Mouse (Mus musculus) hindbrain, embryonic 16.5 days (tissue): ENCODE data around the gene Flt3l. TPM values are rescaled to one million over a fixed set of nuclear protein-coding genes. Genes with fewer than 3 reads are reported as not detected.

Source experiments
- ATAC-seq: fragments of 200-750 bp; cut with Nextera tagmentation; 2 replicates; pipeline ENCODE4 v1.8.0; 2017; ENCODE audit warnings: moderate TSS enrichment, moderate library complexity
- H3K27ac ChIP-seq: fragments of 300-500 bp; sonication (generic); 2 replicates; pipeline ENCODE4 v1.5.1; 2014; ENCODE audit warnings: low read depth, mild to moderate bottlenecking, control low read depth, low read length, moderate library complexity
- H3K27me3 ChIP-seq: fragments of 300-500 bp; sonication (generic); replicated peaks from 2 replicates; pipeline ENCODE4 v1.6.1; 2014; ENCODE audit warnings: low read length; ENCODE audit not compliant: control insufficient read depth, insufficient read depth
- H3K36me3 ChIP-seq: fragments of 300-500 bp; sonication (generic); 2 replicates; pipeline ENCODE4 v1.6.1; 2014; ENCODE audit warnings: mild to moderate bottlenecking, low read length, moderate library complexity, mixed read lengths; ENCODE audit not compliant: control insufficient read depth, insufficient read depth
- H3K4me1 ChIP-seq: fragments of 300-500 bp; sonication (generic); 2 replicates; pipeline ENCODE4 v1.6.1; 2014; ENCODE audit warnings: low read depth, low read length; ENCODE audit not compliant: control insufficient read depth, insufficient read depth
- H3K4me2 ChIP-seq: fragments of 300-500 bp; sonication (generic); 2 replicates; pipeline ENCODE4 v1.6.1; 2014; ENCODE audit warnings: mild to moderate bottlenecking, low read length, control low read depth, moderate library complexity
- H3K4me3 ChIP-seq: fragments of 300-500 bp; sonication (generic); 2 replicates; pipeline ENCODE4 v1.5.1; 2014; ENCODE audit warnings: mild to moderate bottlenecking, low read length, control low read depth, moderate library complexity
- H3K9ac ChIP-seq: fragments of 300-500 bp; sonication (generic); 2 replicates; pipeline ENCODE4 v1.6.1; 2014; ENCODE audit warnings: low read depth, mild to moderate bottlenecking, control low read depth, low read length, moderate library complexity
- H3K9me3 ChIP-seq: fragments of 300-500 bp; sonication (generic); 2 replicates; pipeline ENCODE4 v1.6.1; 2014; ENCODE audit warnings: mild to moderate bottlenecking, low read length, moderate library complexity; ENCODE audit not compliant: control insufficient read depth
- WGBS: fragments of 180-500 bp; shearing (Covaris S2); extraction: QIAGEN DNeasy Blood & Tissue Kit; methylation state at CpG from one replicate; pipeline ENCODE4 v1.1.7; 2014; 5-methylcytosine and 5-hydroxymethylcytosine counted together
- polyA plus RNA-seq: library from polyadenylated mRNA; unstranded; fragments of >200 nt; fragmentation: Nextera tagmentation; extraction: Ambion mirVana; gene quantifications from 2 replicates; pipeline ENCODE4 v1.2.1, GENCODE M21; 2015

The Flt3l gene
- 2.0 and 2.8 TPM in 2 replicates for polyA plus RNA-seq

DNA sequence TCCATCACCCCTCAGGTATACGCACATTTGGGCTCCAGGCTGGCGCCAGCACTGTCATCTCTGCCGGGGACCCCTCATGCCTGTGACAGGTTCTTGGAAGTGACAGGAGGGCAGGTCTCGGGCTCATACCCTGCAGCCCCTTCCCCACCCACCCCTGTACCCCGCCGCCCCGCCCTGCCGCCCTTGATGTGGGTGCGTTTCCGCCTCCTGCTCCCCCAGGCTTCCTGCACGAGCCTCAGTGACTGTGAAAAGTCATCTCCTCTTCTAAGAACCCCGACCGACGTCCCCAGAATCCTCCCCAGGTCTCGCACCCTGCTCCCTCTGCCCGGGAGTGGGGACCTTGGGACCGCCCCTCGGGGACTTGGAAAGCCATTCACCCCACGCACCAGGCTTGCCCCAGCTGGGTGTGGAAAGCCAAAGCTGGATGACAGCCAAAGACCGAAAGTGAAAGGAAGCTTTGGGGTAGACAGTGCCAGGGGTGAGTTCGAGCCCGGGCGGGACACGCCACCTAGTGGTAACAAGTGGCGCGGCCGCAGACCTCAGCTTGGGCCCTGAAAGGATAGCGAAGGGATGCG lies at the start of gene Flt3l, which contains the start of gene Gm45713:
Gene Flt3l (minus strand): TSS at position 440 of the 575 bp plus-strand sequence.
Gene Gm45713 (minus strand): TSS at position 239 of the 575 bp plus-strand sequence.
- Histone ChIP-seq H3K27ac (no peak within 1 kb of the TSS), H3K36me3 (no peaks in the 10 kb centered on the region), H3K27me3 (no peaks in the 10 kb centered on the region), H3K4me1 (no peaks in the 10 kb centered on the region), H3K9me3 (no peaks in the 10 kb centered on the region), H3K9ac (peak within 1 kb of the TSS; percentile 65), H3K4me2 (peak within 1 kb of the TSS; percentile 63), H3K4me3 (peak within 1 kb of the TSS; percentile 37)
- peak; percentile 78 for ATAC-seq
- 3% methylated on average over 28 of the region's 29 CpGs for WGBS

DNA sequence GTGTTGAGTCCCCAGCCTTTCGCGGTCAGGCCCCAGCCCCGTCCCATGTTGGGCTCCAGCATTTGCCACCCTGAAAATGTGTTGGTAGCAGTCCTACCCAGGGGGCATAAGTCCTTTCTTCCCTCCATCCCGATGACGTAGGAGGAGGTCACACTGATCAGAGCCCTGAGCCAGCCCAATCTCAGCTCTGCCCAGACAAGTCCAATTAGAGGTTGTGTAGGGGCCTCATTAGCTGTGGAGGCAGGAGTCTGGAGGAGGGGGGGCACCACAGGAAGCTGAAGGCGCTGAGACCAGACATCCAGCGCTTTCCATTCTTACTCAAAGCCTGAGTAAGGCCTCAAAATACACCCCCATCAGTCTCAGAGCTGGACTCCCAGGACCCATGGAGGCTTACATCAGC lies 49.7 kb upstream of the Flt3l start:
- no peak overlapping the region for H3K4me2 ChIP-seq
- H3K4me1 ChIP-seq: peaks cover 13% of the 10 kb centered on the region
- no peaks in the 10 kb centered on the region for H3K9me3 ChIP-seq
- no peak overlapping the region for H3K4me3 ChIP-seq
- peaks cover 41% of the 10 kb centered on the region for H3K27me3 ChIP-seq
- no peak overlapping the region for H3K27ac ChIP-seq
- no peak for ATAC-seq
- WGBS: 65% methylated on average over 7 of the region's 7 CpGs
- H3K9ac ChIP-seq: no peak overlapping the region
- H3K36me3 ChIP-seq: no peaks in the 10 kb centered on the region

DNA sequence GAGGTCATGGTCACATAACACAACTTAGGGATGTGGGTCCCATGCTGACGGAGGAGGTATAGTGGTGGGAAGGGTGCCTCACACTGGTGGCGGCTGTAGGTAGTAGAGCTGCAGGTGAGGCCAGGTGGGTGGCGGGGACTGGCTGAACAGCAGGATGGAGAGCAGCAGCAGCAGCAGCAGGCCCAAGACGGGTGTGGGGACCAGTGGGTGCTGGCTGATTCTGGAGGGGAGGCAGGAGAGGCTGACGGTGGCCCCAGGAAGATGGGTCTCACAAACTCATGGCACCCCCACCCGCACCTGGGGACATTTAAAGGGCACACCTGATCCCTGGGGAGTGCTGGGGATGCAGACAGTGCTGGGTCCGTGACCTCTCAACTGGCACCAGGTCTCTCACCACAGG lies 47.4 kb upstream of the Flt3l start:
- peaks cover 59% of the 10 kb centered on the region for H3K27me3 ChIP-seq
- no peak overlapping the region for H3K27ac ChIP-seq
- H3K9ac ChIP-seq: no peak overlapping the region
- no peaks in the 10 kb centered on the region for H3K9me3 ChIP-seq
- H3K36me3 ChIP-seq: no peaks in the 10 kb centered on the region
- peaks cover 13% of the 10 kb centered on the region for H3K4me1 ChIP-seq
- H3K4me2 ChIP-seq: no peak overlapping the region
- no peak for ATAC-seq
- no peak overlapping the region for H3K4me3 ChIP-seq
- 55% methylated on average over 7 of the region's 7 CpGs for whole genome bisulfite sequencing

DNA sequence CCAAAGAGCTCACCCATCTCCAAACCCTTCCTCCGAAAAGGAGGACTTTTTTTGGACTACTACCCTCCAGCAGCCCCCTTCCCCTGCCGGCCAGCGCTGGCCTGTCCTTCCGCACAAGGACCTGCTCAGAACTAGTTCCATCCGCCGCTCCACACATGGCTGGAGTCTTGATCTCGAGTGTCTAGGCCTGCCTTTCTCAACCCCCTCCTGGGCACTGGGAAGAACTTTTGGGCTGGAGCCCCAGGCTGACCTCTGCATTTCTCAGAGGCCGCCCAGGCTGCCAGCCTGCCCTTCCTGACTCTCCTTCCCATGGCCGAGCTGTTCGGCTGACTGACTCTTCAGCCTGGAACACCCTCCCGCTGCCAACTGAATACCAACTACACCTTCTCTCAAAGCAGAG lies 46.4 kb upstream of the Flt3l start:
- Histone ChIP-seq H3K4me1 (peaks cover 13% of the 10 kb centered on the region), H3K27me3 (peaks cover 70% of the 10 kb centered on the region), H3K4me3 (peak overlapping the region; percentile 42), H3K36me3 (no peaks in the 10 kb centered on the region), H3K9ac (peak overlapping the region; percentile 51), H3K27ac (no peak overlapping the region), H3K4me2 (peak overlapping the region; percentile 77), H3K9me3 (no peaks in the 10 kb centered on the region)
- 17% methylated on average over 11 of the region's 11 CpGs for WGBS
- peak; percentile 18; the same call in 1 of the 2 replicates for ATAC-seq

DNA sequence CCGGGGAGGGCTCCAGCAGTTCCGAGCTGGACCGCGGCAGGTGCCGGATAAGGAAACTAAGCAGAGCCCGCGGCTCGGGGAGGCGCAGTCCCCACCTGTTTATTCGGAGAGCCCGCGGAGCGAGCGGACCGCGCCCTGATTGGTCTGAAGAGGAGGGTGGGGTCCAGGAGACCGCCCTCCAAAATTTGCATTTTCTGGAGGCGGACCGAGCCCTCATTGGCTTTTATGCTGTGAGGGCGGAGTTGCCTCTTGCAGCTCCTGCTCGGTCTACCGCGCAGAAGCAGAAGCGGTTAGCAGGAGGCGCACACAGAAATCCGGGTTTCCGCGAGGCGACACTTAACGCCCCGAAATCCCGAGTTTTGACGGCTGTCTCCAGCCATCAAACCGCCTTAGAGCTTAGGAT lies 46.0 kb upstream of the Flt3l start:
- ATAC-seq: peak; percentile 92
- no peaks in the 10 kb centered on the region for H3K9me3 ChIP-seq
- WGBS: under 1% methylated on average over 34 of the region's 34 CpGs
- H3K36me3 ChIP-seq: no peaks in the 10 kb centered on the region
- H3K4me1 ChIP-seq: peaks cover 13% of the 10 kb centered on the region
- peaks cover 73% of the 10 kb centered on the region for H3K27me3 ChIP-seq
- peak overlapping the region; percentile 77 for H3K4me2 ChIP-seq
- no peak overlapping the region for H3K27ac ChIP-seq
- peak overlapping the region; percentile 42 for H3K4me3 ChIP-seq
- peak overlapping the region; percentile 51 for H3K9ac ChIP-seq

DNA sequence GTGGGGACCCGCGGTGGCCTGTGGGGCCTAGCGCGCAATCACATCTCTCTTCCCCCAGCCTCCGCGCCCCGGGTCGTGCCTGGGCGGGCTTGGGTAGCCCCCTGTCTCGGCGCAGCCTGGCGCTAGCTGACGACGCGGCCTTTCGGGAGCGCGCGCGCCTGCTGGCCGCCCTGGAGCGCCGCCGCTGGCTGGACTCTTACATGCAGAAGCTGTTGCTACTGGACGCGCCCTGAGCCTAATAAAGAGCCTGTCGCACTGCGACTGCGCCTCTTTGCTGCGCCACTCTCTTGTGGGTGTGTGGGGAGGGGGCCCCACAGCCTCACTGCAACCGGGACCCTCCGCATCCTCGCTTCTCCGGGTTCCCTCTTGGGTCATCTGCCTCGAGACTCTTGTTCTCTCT lies 45.3 kb upstream of the Flt3l start:
- Histone ChIP-seq H3K4me2 (peak overlapping the region; percentile 77), H3K9me3 (no peaks in the 10 kb centered on the region), H3K27me3 (peaks cover 79% of the 10 kb centered on the region), H3K9ac (peak overlapping the region; percentile 47), H3K4me1 (peaks cover 14% of the 10 kb centered on the region), H3K36me3 (no peaks in the 10 kb centered on the region), H3K4me3 (peak overlapping the region; percentile 42), H3K27ac (no peak overlapping the region)
- WGBS: 5% methylated on average over 35 of the region's 35 CpGs
- no peak for ATAC-seq

DNA sequence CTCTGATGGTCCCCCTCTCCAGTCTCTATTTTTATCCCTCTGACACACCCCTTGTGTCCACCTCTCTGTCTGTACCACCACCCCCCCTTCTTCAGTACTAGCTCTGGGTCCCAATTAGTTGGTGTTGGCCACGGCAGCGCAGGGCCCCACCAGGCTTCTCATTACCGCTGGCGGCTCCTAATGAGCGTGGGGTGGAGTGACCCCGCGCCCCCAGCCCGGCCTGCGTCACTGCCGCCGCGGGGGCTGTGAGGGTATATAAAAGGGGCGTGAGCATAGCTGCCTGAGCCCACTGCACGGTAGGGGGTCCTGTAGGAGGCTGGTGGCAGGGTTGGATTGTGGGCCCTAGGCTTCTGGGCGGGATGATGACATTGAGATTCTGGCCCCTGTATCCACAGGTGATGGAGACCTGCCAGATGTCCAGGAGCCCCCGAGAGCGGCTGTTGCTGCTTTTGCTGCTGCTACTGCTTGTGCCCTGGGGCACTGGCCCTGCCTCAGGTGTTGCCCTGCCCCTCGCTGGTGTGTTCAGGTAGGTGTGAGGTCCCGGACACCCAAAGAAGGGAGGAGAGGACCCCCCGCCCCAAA lies 44.8 kb upstream of the Flt3l start, which contains the start of gene Pth2:
Gene Pth2 (plus strand): TSS at position 100 of the 582 bp plus-strand sequence.
- Histone ChIP-seq H3K27me3 (peaks cover 84% of the 10 kb centered on the region), H3K27ac (no peak within 1 kb of the TSS), H3K9ac (peak within 1 kb of the TSS; percentile 47), H3K4me2 (peak within 1 kb of the TSS; percentile 77), H3K9me3 (no peaks in the 10 kb centered on the region), H3K4me1 (peaks cover 19% of the 10 kb centered on the region), H3K36me3 (no peaks in the 10 kb centered on the region), H3K4me3 (peak within 1 kb of the TSS; percentile 42)
- 18% methylated on average over 19 of the region's 20 CpGs for WGBS
- ATAC-seq: no peak

DNA sequence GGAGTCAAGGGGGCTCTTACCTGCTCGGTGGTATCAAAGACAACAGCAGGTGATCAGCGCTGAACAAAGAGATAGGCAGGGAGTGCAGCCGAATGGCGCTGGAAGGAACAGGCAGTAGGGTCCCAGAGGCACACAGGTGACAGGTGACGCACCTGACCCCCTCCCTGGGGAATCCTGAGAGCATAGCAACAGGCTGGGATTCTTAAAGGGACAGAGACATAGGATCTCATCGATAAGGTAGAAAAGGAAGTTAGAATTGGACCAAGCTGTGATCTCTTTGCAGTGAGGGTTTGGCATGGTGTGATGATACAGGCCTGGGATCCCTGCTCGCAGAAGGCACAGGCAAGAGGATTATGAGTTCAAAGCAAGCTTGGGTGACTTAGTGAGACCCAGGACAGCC lies 43.2 kb upstream of the Flt3l start, which contains the start of gene Gfy:
Gene Gfy (minus strand): TSS at position 101 of the 400 bp plus-strand sequence.
- H3K27ac ChIP-seq: no peak within 1 kb of the TSS
- no peak within 1 kb of the TSS for H3K4me2 ChIP-seq
- H3K9me3 ChIP-seq: no peaks in the 10 kb centered on the region
- WGBS: 32% methylated on average over 7 of the region's 7 CpGs
- H3K9ac ChIP-seq: no peak within 1 kb of the TSS
- H3K4me1 ChIP-seq: peaks cover 20% of the 10 kb centered on the region
- H3K36me3 ChIP-seq: no peaks in the 10 kb centered on the region
- H3K27me3 ChIP-seq: peaks cover 91% of the 10 kb centered on the region
- ATAC-seq: no peak
- no peak within 1 kb of the TSS for H3K4me3 ChIP-seq

DNA sequence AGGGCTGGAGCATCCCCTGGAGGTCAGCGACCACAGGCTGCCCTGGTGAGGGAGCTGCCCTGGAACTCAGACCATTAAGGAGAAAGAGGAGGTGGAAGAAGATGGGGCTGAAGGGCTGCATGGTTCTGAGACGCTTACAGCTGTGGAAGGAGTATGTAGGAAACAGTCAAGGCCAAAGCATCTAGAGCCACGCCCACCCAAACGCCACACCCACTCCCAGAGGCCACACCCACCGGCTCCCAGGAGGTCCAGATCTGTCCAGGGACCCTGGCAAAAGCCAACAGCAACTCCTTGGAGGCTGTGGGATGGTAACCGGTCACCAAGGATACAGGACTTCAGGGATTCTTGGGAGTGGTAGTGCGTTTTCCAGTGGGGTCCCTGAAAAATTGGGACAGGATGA lies 42.3 kb upstream of the Flt3l start:
- Histone ChIP-seq H3K4me1 (peaks cover 20% of the 10 kb centered on the region), H3K4me3 (no peak overlapping the region), H3K9me3 (no peaks in the 10 kb centered on the region), H3K4me2 (no peak overlapping the region), H3K9ac (no peak overlapping the region), H3K36me3 (no peaks in the 10 kb centered on the region), H3K27me3 (peaks cover 92% of the 10 kb centered on the region), H3K27ac (no peak overlapping the region)
- ATAC-seq: no peak
- WGBS: 22% methylated on average over 7 of the region's 7 CpGs
